Comparison of ENCODE assay signal across 14 mouse cellular contexts in genomic region chr2:168978031-168978430, GRCm38 (mm10). TPM values are rescaled to one million over a fixed set of nuclear protein-coding genes. Genes with fewer than 3 reads are reported as not detected.
DNase-seq lines count a peak whose midpoint lies in the region; ATAC-seq and TF ChIP-seq lines count a peak whose summit lies in the region.
"Had no signal": no experiment of that assay in that cellular context is flagged by ENCODE, and none has a peak within 500 bp of the region (broad histone marks: within the 10 kb centered on the region; RNA-seq: fewer than 3 reads in every experiment).

No protein-coding gene starts in this region.

- H3K4me1 ChIP-seq in heart, embryonic 10.5 days, result 0 out of 2 replicates have a peak, but pooled peaks cover 7% of the 10 kb centered on the region
- H3K4me1 ChIP-seq in megakaryocyte, embryonic 14.5 days, result no peaks in the 10 kb centered on the region
- no peaks in the 10 kb centered on the region for H3K4me1 ChIP-seq in embryonic facial prominence, embryonic 11.5 days (ENCODE audit: control insufficient read depth, insufficient read depth, low read length)
- no peaks in the 10 kb centered on the region for H3K4me1 ChIP-seq in forebrain, embryonic 16.5 days (replicated peaks; ENCODE audit: control insufficient read depth, insufficient read depth, low read length)
- H3K4me1 ChIP-seq: kidney, embryonic 15.5 days had no signal

- no peak for DNase-seq in heart, embryonic 10.5 days (ENCODE audit: low spot score)
- DNase-seq in heart, adult 9 months (ENCODE audit: low spot score in 2 of 2), result no peak
- DNase-seq in embryonic facial prominence, embryonic 11.5 days (ENCODE audit: low spot score), result peak; percentile 51
- peak; percentile 43 for DNase-seq in mesoderm, embryonic 11.5 days (ENCODE audit: low read depth, low spot score)
- DNase-seq in layer of hippocampus, adult 2 months (ENCODE audit: low spot score in 2 of 2), result no peak
- DNase-seq: B cell, adult 2 months; cerebellum, postnatal 10 days; left cerebral cortex, postnatal 4 days; thymus, adult 2 months had no signal

- H3K9ac ChIP-seq in embryonic facial prominence, embryonic 11.5 days (replicated peaks; ENCODE audit: low read length), result no peak overlapping the region
- H3K9ac ChIP-seq in forebrain, embryonic 16.5 days (replicated peaks; ENCODE audit: low read depth, low read length), result no peak overlapping the region
- H3K9ac ChIP-seq: kidney, embryonic 15.5 days; midbrain, embryonic 15.5 days had no signal

- no peaks in the 10 kb centered on the region for H3K9me3 ChIP-seq in heart, embryonic 10.5 days
- H3K9me3 ChIP-seq in megakaryocyte, embryonic 14.5 days, result peaks cover 36% of the 10 kb centered on the region
- H3K9me3 ChIP-seq in embryonic facial prominence, embryonic 11.5 days (replicated peaks; ENCODE audit: control insufficient read depth, low read length), result no peaks in the 10 kb centered on the region
- no peaks in the 10 kb centered on the region for H3K9me3 ChIP-seq in forebrain, embryonic 16.5 days (ENCODE audit: control insufficient read depth, low read length)
- H3K9me3 ChIP-seq: kidney, embryonic 15.5 days; midbrain, embryonic 15.5 days had no signal

- no peak for ATAC-seq in megakaryocyte, adult 5-6 weeks (ENCODE audit: poor library complexity, severe bottlenecking)
- ATAC-seq in embryonic facial prominence, embryonic 11.5 days (replicated peaks; ENCODE audit: insufficient number of reproducible peaks, low FRiP score, low TSS enrichment, low read depth), result no peak
- no peak for ATAC-seq in forebrain, embryonic 16.5 days
- ATAC-seq: midbrain, embryonic 15.5 days had no signal

- no peak for TF ChIP-seq CTCF in layer of hippocampus, adult 2 months (conservative IDR thresholded peaks at IDR 0.05)

- H3K4me2 ChIP-seq in embryonic facial prominence, embryonic 11.5 days (ENCODE audit: low read depth, low read length), result no peak overlapping the region
- H3K4me2 ChIP-seq in forebrain, embryonic 16.5 days (ENCODE audit: low read length), result no peak overlapping the region
- H3K4me2 ChIP-seq: kidney, embryonic 15.5 days; midbrain, embryonic 15.5 days had no signal

- no peaks in the 10 kb centered on the region for H3K36me3 ChIP-seq in heart, embryonic 10.5 days
- no peaks in the 10 kb centered on the region for H3K36me3 ChIP-seq in megakaryocyte, embryonic 14.5 days (replicated peaks; ENCODE audit: low read length)
- no peaks in the 10 kb centered on the region for H3K36me3 ChIP-seq in embryonic facial prominence, embryonic 11.5 days (replicated peaks; ENCODE audit: control insufficient read depth, insufficient read depth, low read depth, low read length)
- no peaks in the 10 kb centered on the region for H3K36me3 ChIP-seq in forebrain, embryonic 16.5 days (ENCODE audit: control insufficient read depth, insufficient read depth)
- H3K36me3 ChIP-seq: kidney, embryonic 15.5 days; midbrain, embryonic 15.5 days had no signal

- no peak overlapping the region for H3K27ac ChIP-seq in heart, embryonic 10.5 days
- H3K27ac ChIP-seq in embryonic facial prominence, embryonic 11.5 days (replicated peaks; ENCODE audit: low read depth, low read length), result no peak overlapping the region
- H3K27ac ChIP-seq in layer of hippocampus, adult 2 months, result no peak overlapping the region
- no peak overlapping the region for H3K27ac ChIP-seq in forebrain, embryonic 16.5 days (ENCODE audit: low read length)
- H3K27ac ChIP-seq: kidney, embryonic 15.5 days; midbrain, embryonic 15.5 days had no signal

- H3K27me3 ChIP-seq in heart, embryonic 10.5 days (ENCODE audit: insufficient read depth, poor library complexity, severe bottlenecking), result no peaks in the 10 kb centered on the region
- H3K27me3 ChIP-seq in megakaryocyte, embryonic 14.5 days (replicated peaks), result no peaks in the 10 kb centered on the region
- H3K27me3 ChIP-seq in embryonic facial prominence, embryonic 11.5 days (ENCODE audit: control insufficient read depth, insufficient read depth, low read length), result no peaks in the 10 kb centered on the region
- H3K27me3 ChIP-seq in forebrain, embryonic 16.5 days (replicated peaks; ENCODE audit: control insufficient read depth, insufficient read depth, low read length), result no peaks in the 10 kb centered on the region
- H3K27me3 ChIP-seq: kidney, embryonic 15.5 days; midbrain, embryonic 15.5 days had no signal

- 0 out of 2 replicates have a peak overlapping the region, but pooled peaks have one; percentile 22 for H3K4me3 ChIP-seq in heart, embryonic 10.5 days
- H3K4me3 ChIP-seq in megakaryocyte, embryonic 14.5 days (replicated peaks), result peak overlapping the region; percentile 0
- no peak overlapping the region for H3K4me3 ChIP-seq in embryonic facial prominence, embryonic 11.5 days (ENCODE audit: low read depth, low read length)
- no peak overlapping the region for H3K4me3 ChIP-seq in layer of hippocampus, adult 2 months
- no peak overlapping the region for H3K4me3 ChIP-seq in forebrain, embryonic 16.5 days (replicated peaks; ENCODE audit: low read length)
- H3K4me3 ChIP-seq: kidney, embryonic 15.5 days; midbrain, embryonic 15.5 days had no signal

- WGBS in heart, embryonic 10.5 days, result 50% methylated on average over 9 of the region's 9 CpGs
- WGBS in embryonic facial prominence, embryonic 11.5 days, result 46% methylated on average over 9 of the region's 9 CpGs
- 57% methylated on average over 9 of the region's 9 CpGs for WGBS in forebrain, embryonic 16.5 days

RNA-seq across cellular contexts. Expression of gene Zfp64, which starts 22.6 kb away (rescaled TPM):
- polyA plus RNA-seq in heart, embryonic 10.5 days (2016; fragmentation: Nextera tagmentation; extraction: Ambion mirVana), result 24.7 and 30.7 TPM in 2 replicates
- 32.8 and 46.8 TPM in 2 replicates for polyA plus RNA-seq in megakaryocyte, embryonic 14.5 days (2012; ENCODE audit: insufficient read depth, low replicate concordance)
- total RNA-seq in megakaryocyte, adult 5-6 weeks (2015), result 6.7 and 8.8 TPM in 2 replicates
- 13.8 and 17.2 TPM in 2 replicates for total RNA-seq in megakaryocyte, adult 5-6 weeks (2017)
- 42.1 and 44.0 TPM in 2 replicates for polyA plus RNA-seq in embryonic facial prominence, embryonic 11.5 days (2014; fragmentation: Nextera tagmentation; extraction: Ambion mirVana)
- total RNA-seq in layer of hippocampus, adult 2 months (2021), result 10 to 100 TPM; 17.0 to 17.6 TPM
- polyA plus RNA-seq in forebrain, embryonic 16.5 days (2015; fragmentation: Nextera tagmentation; extraction: Ambion mirVana), result 32.7 and 33.3 TPM in 2 replicates

Comparison
In these comparisons a context has a peak if more than half of its experiments do, and no peak if none do; other contexts are left out.
1. DNase-seq: peak in embryonic facial prominence, embryonic 11.5 days (single experiment) and mesoderm, embryonic 11.5 days (single experiment); none in heart, embryonic 10.5 days (single experiment), heart, adult 9 months (0 of 2) and layer of hippocampus, adult 2 months (0 of 2).
2. H3K4me3 ChIP-seq: peak in heart, embryonic 10.5 days (single experiment) and megakaryocyte, embryonic 14.5 days (single experiment); none in embryonic facial prominence, embryonic 11.5 days (single experiment), layer of hippocampus, adult 2 months (single experiment) and forebrain, embryonic 16.5 days (single experiment).